Mouse (Mus musculus): ENCODE measurements around the gene Slco3a1.

GRCm38 (mm10) chr7:74386257-74386656 lies 168.3 kb downstream of the Slco3a1 start:
- TF ChIP-seq CTCF (IDR thresholded peaks at IDR 0.05; ENCODE audit: low read depth, low read length) (no peak), POLR2A (IDR thresholded peaks at IDR 0.05; ENCODE audit: insufficient read depth, low read length) (no peak)

Measured in ES-Bruce4 (cell line).